Mouse (Mus musculus) myocyte (in vitro differentiated cells): ENCODE measurements around the gene Mindy4. TPM values are rescaled to one million over a fixed set of nuclear protein-coding genes. Genes with fewer than 3 reads are reported as not detected.

Experiments
- H3K27me3 ChIP-seq: one replicate; pipeline ENCODE4 v1.6.1; 2011; ENCODE audit not compliant: control insufficient read depth, insufficient read depth, insufficient read length
- H3K36me3 ChIP-seq: one replicate; pipeline ENCODE4 v1.6.1; 2011; ENCODE audit not compliant: control insufficient read depth, insufficient read depth
- H3K4me2 ChIP-seq: one replicate; pipeline ENCODE4 v1.6.1; 2011; ENCODE audit warnings: low read depth, control low read depth
- H3K4me3 ChIP-seq: one replicate; pipeline ENCODE4 v1.5.1; 2011; ENCODE audit warnings: mild to moderate bottlenecking, control low read depth, moderate library complexity
- H3K79me2 ChIP-seq: one replicate; pipeline ENCODE4 v1.6.1; 2011; ENCODE audit not compliant: control insufficient read depth, insufficient read depth
- H3ac ChIP-seq: one replicate; pipeline ENCODE4 v1.6.1; 2011; ENCODE audit not compliant: control insufficient read depth, insufficient read length
- CEBPB ChIP-seq: IDR thresholded peaks from 2 replicates; pipeline ENCODE4 v1.6.1; 2011; ENCODE audit warnings: mild to moderate bottlenecking, moderate library complexity; ENCODE audit not compliant: poor library complexity, insufficient read depth, severe bottlenecking
- E2F4 ChIP-seq: IDR thresholded peaks from one replicate; pipeline ENCODE4 v1.6.1; 2011; ENCODE audit warnings: mild to moderate bottlenecking, control low read depth, moderate library complexity; ENCODE audit not compliant: insufficient read depth
- MAX ChIP-seq: IDR thresholded peaks from one replicate; pipeline ENCODE4 v1.6.1; 2011; ENCODE audit warnings: low read depth, mild to moderate bottlenecking, control low read depth
- MYOD1 ChIP-seq, 3 experiments: IDR thresholded peaks; one replicate each; pipeline ENCODE4 v1.6.1; 2011; ENCODE audit warnings: control low read depth in 2 of 3, low read depth in 2 of 3, mild to moderate bottlenecking in 2 of 3, moderate library complexity in 1 of 3; ENCODE audit not compliant: insufficient read length in 2 of 3, control insufficient read depth in 1 of 3
- MYOG ChIP-seq, 3 experiments: IDR thresholded peaks; one replicate each; pipeline ENCODE4 v1.6.1; 2011; ENCODE audit warnings: control low read depth in 2 of 3, low read depth in 2 of 3, mild to moderate bottlenecking in 2 of 3; ENCODE audit not compliant: insufficient read length in 2 of 3, control insufficient read depth in 1 of 3, insufficient read depth in 1 of 3
- POLR2A ChIP-seq: IDR thresholded peaks from one replicate; pipeline ENCODE4 v1.6.1; 2011; ENCODE audit warnings: low read depth, mild to moderate bottlenecking, control low read depth, moderate library complexity; ENCODE audit not compliant: insufficient read length
- POLR2AphosphoS2 ChIP-seq: IDR thresholded peaks from one replicate; pipeline ENCODE4 v1.6.1; 2011; ENCODE audit warnings: low read depth, control low read depth; ENCODE audit not compliant: insufficient read length
- REST ChIP-seq: IDR thresholded peaks from one replicate; pipeline ENCODE4 v1.6.1; 2011; ENCODE audit warnings: mild to moderate bottlenecking, control low read depth, moderate library complexity; ENCODE audit not compliant: insufficient read depth, insufficient read length
- SRF ChIP-seq: IDR thresholded peaks from one replicate; pipeline ENCODE4 v1.6.1; 2011; ENCODE audit warnings: low read depth; ENCODE audit not compliant: control insufficient read depth, insufficient read length
- TCF12 ChIP-seq: IDR thresholded peaks from one replicate; pipeline ENCODE4 v1.6.1; 2011; ENCODE audit warnings: mild to moderate bottlenecking, control low read depth; ENCODE audit not compliant: poor library complexity, insufficient read depth, severe bottlenecking
- TCF3 ChIP-seq: IDR thresholded peaks from one replicate; pipeline ENCODE4 v1.6.1; 2011; ENCODE audit warnings: low read depth, control low read depth; ENCODE audit not compliant: insufficient read length
- USF1 ChIP-seq: IDR thresholded peaks from one replicate; pipeline ENCODE4 v1.6.1; 2011; ENCODE audit warnings: low read depth, mild to moderate bottlenecking, control low read depth, moderate library complexity
- polyA plus RNA-seq: library from polyadenylated mRNA; unstranded; fragments of >200 nt; fragmentation: generic; extraction: Trizol; gene quantifications from one replicate; pipeline ENCODE4 v1.2.1, GENCODE M21; 2012; ENCODE audit warnings: missing spikeins

Mindy4 gene
- polyA plus RNA-seq, 1 experiment, result 5.0 TPM

- Histone ChIP-seq H3K4me3 (no peak overlapping the region), H3K27me3 (no peaks in the 10 kb centered on the region), H3K79me2 (no peaks in the 10 kb centered on the region), H3K4me2 (no peak overlapping the region), H3K36me3 (no peaks in the 10 kb centered on the region), H3ac (no peak overlapping the region)
- TF ChIP-seq POLR2A, result no peak
- TF ChIP-seq REST, result no peak
- TF ChIP-seq POLR2AphosphoS2, result no peak
- no peak for TF ChIP-seq TCF12
- TF ChIP-seq MYOD1 (IDR thresholded peaks at IDR 0.05; ENCODE audit: control insufficient read depth in 1 of 3, insufficient read length in 2 of 3, low read depth in 2 of 3), result no peak
- no peak for TF ChIP-seq MAX
- TF ChIP-seq CEBPB, result no peak
Observed at GRCm38 (mm10) chr6:55240591-55241260, 37.5 kb downstream of the Mindy4 start.

- H3ac ChIP-seq, result no peak overlapping the region
- no peaks in the 10 kb centered on the region for H3K79me2 ChIP-seq
- no peak overlapping the region for H3K4me3 ChIP-seq
- no peak overlapping the region for H3K4me2 ChIP-seq
- TF ChIP-seq SRF (no peak), E2F4 (no peak), CEBPB (no peak), REST (no peak), POLR2AphosphoS2 (no peak), USF1 (no peak), MYOG (IDR thresholded peaks at IDR 0.05; ENCODE audit: control insufficient read depth in 1 of 3, insufficient read depth in 1 of 3, insufficient read length in 2 of 3, low read depth in 2 of 3) (no peak), TCF3 (no peak), POLR2A (no peak), MAX (no peak), TCF12 (no peak), MYOD1 (IDR thresholded peaks at IDR 0.05; ENCODE audit: control insufficient read depth in 1 of 3, insufficient read length in 2 of 3, low read depth in 2 of 3) (no peak)
- no peaks in the 10 kb centered on the region for H3K27me3 ChIP-seq
- H3K36me3 ChIP-seq, result no peaks in the 10 kb centered on the region
Observed at GRCm38 (mm10) chr6:55241479-55241878, 38.3 kb downstream of the Mindy4 start.

- Histone ChIP-seq H3K27me3 (no peaks in the 10 kb centered on the region), H3K4me2 (no peak overlapping the region), H3K36me3 (no peaks in the 10 kb centered on the region)
Observed at GRCm38 (mm10) chr6:55245680-55246079, 42.5 kb downstream of the Mindy4 start.

GRCm38 (mm10) chr6:55246441-55246840 is 43.3 kb downstream of the Mindy4 start:
- Histone ChIP-seq H3K4me2 (no peak overlapping the region), H3K4me3 (no peak overlapping the region), H3K27me3 (no peaks in the 10 kb centered on the region), H3K36me3 (no peaks in the 10 kb centered on the region), H3K79me2 (no peaks in the 10 kb centered on the region), H3ac (no peak overlapping the region)
- TF ChIP-seq MYOG (IDR thresholded peaks at IDR 0.05; ENCODE audit: control insufficient read depth in 1 of 3, insufficient read depth in 1 of 3, insufficient read length in 2 of 3, low read depth in 2 of 3) (no peak), MAX (no peak), MYOD1 (IDR thresholded peaks at IDR 0.05; ENCODE audit: control insufficient read depth in 1 of 3, insufficient read length in 2 of 3, low read depth in 2 of 3) (no peak), TCF3 (no peak), POLR2AphosphoS2 (no peak), TCF12 (no peak), POLR2A (no peak), USF1 (no peak), SRF (no peak), CEBPB (no peak), E2F4 (no peak), REST (no peak)

More at GRCm38 (mm10) chr6:55245680-55246079, 42.5 kb downstream of the Mindy4 start:
- H3K79me2 ChIP-seq, result no peaks in the 10 kb centered on the region
- H3ac ChIP-seq, result no peak overlapping the region
- H3K4me3 ChIP-seq, result no peak overlapping the region
- TF ChIP-seq POLR2AphosphoS2, result no peak
- TF ChIP-seq SRF, result no peak
- no peak for TF ChIP-seq E2F4
- no peak for TF ChIP-seq POLR2A
- no peak for TF ChIP-seq MYOG (IDR thresholded peaks at IDR 0.05; ENCODE audit: control insufficient read depth in 1 of 3, insufficient read depth in 1 of 3, insufficient read length in 2 of 3, low read depth in 2 of 3)
- no peak for TF ChIP-seq CEBPB
- TF ChIP-seq TCF3, result no peak
- no peak for TF ChIP-seq REST
- TF ChIP-seq TCF12, result no peak
- TF ChIP-seq MAX, result no peak
- no peak for TF ChIP-seq USF1
- TF ChIP-seq MYOD1 (IDR thresholded peaks at IDR 0.05; ENCODE audit: control insufficient read depth in 1 of 3, insufficient read length in 2 of 3, low read depth in 2 of 3), result no peak

- Histone ChIP-seq H3K4me3 (no peak overlapping the region), H3K36me3 (no peaks in the 10 kb centered on the region), H3K27me3 (no peaks in the 10 kb centered on the region), H3ac (no peak overlapping the region), H3K4me2 (no peak overlapping the region), H3K79me2 (no peaks in the 10 kb centered on the region)
- TF ChIP-seq E2F4, result no peak
Observed at GRCm38 (mm10) chr6:55246911-55247438, 43.8 kb downstream of the Mindy4 start.
